Mouse (Mus musculus): ENCODE measurements at regions not wholly inside any gene's neighbourhood (a gene's known extent, or its start where the extent isn't known, plus 50 kb on each side); places are given as distances from the start of the nearest gene placed in this dataset.

GRCm38 (mm10) chr9:83284097-83284496, 137.6 kb upstream of the Hmgn3 start:
- no peak for TF ChIP-seq CTCF (IDR thresholded peaks at IDR 0.05; ENCODE audit: borderline replicate concordance, insufficient read depth, low read length)
- no peak for TF ChIP-seq POLR2A (IDR thresholded peaks at IDR 0.05; ENCODE audit: low read depth, low read length)

Measured in embryonic fibroblast, embryonic 13.5 days (primary cell).